Mouse (Mus musculus) limb, embryonic 13.5 days (tissue): ENCODE data around the gene Trmt2b. TPM values are rescaled to one million over a fixed set of nuclear protein-coding genes. Genes with fewer than 3 reads are reported as not detected.

Source experiments
- ATAC-seq: fragments of 200-750 bp; cut with Nextera tagmentation; 2 replicates; pipeline ENCODE4 v1.8.0; 2017; ENCODE audit warnings: low read depth, moderate number of reproducible peaks, moderate TSS enrichment; ENCODE audit not compliant: low FRiP score
- H3K27ac ChIP-seq: fragments of 300-500 bp; sonication (generic); 2 replicates; pipeline ENCODE4 v1.5.1; 2015; ENCODE audit warnings: inconsistent platforms, mild to moderate bottlenecking, moderate library complexity
- H3K27me3 ChIP-seq: fragments of 300-500 bp; sonication (generic); 2 replicates; pipeline ENCODE4 v1.6.1; 2015; ENCODE audit warnings: mild to moderate bottlenecking, inconsistent platforms
- H3K36me3 ChIP-seq: fragments of 300-500 bp; sonication (generic); 2 replicates; pipeline ENCODE4 v1.6.1; 2015; ENCODE audit warnings: inconsistent platforms, mild to moderate bottlenecking, moderate library complexity
- H3K4me1 ChIP-seq: fragments of 300-500 bp; sonication (generic); 2 replicates; pipeline ENCODE4 v1.6.1; 2015; ENCODE audit warnings: inconsistent platforms
- H3K4me2 ChIP-seq: fragments of 300-500 bp; sonication (generic); replicated peaks from 2 replicates; pipeline ENCODE4 v1.6.1; 2015; ENCODE audit warnings: inconsistent platforms, mild to moderate bottlenecking, moderate library complexity
- H3K4me3 ChIP-seq: fragments of 300-500 bp; sonication (generic); 2 replicates; pipeline ENCODE4 v1.5.1; 2015; ENCODE audit warnings: moderate library complexity, mild to moderate bottlenecking, inconsistent platforms
- H3K9ac ChIP-seq: fragments of 300-500 bp; sonication (generic); 2 replicates; pipeline ENCODE4 v1.6.1; 2015; ENCODE audit warnings: mild to moderate bottlenecking, inconsistent platforms
- H3K9me3 ChIP-seq: fragments of 300-500 bp; sonication (generic); 2 replicates; pipeline ENCODE4 v1.6.1; 2016; ENCODE audit warnings: inconsistent platforms
- WGBS: fragments of 180-500 bp; shearing (Covaris S2); methylation state at CpG from one replicate; pipeline ENCODE4 v1.1.7; 2015; 5-methylcytosine and 5-hydroxymethylcytosine counted together
- polyA plus RNA-seq: library from polyadenylated mRNA; unstranded; fragments of >200 nt; fragmentation: Nextera tagmentation; extraction: Ambion mirVana; gene quantifications from 2 replicates; pipeline ENCODE4 v1.2.1, GENCODE M21; 2015

Gene Trmt2b
- polyA plus RNA-seq, 1 experiment from 2014 or later, result 13.5 TPM

GRCm38 (mm10) chrX:134285791-134286190 is 9.0 kb upstream of the Trmt2b start:
- Histone ChIP-seq H3K4me3 (no peak overlapping the region), H3K27me3 (peaks cover 22% of the 10 kb centered on the region; the same call in 1 of the 2 replicates), H3K9ac (no peak overlapping the region), H3K36me3 (no peaks in the 10 kb centered on the region), H3K9me3 (no peaks in the 10 kb centered on the region), H3K4me2 (no peak overlapping the region), H3K4me1 (no peaks in the 10 kb centered on the region), H3K27ac (no peak overlapping the region)
- no peak for ATAC-seq
- 64% methylated on average over 4 of the region's 4 CpGs for WGBS

- Histone ChIP-seq H3K27ac (no peak overlapping the region), H3K9ac (no peak overlapping the region), H3K4me3 (no peak overlapping the region), H3K4me1 (no peaks in the 10 kb centered on the region), H3K36me3 (no peaks in the 10 kb centered on the region), H3K9me3 (no peaks in the 10 kb centered on the region), H3K4me2 (no peak overlapping the region), H3K27me3 (peaks cover 19% of the 10 kb centered on the region; the same call in 1 of the 2 replicates)
- 92% methylated on average over 2 of the region's 2 CpGs for WGBS
- ATAC-seq, result no peak
Measured at GRCm38 (mm10) chrX:134285102-134285501, 8.3 kb upstream of the Trmt2b start.

GRCm38 (mm10) chrX:134280531-134280930 is 3.7 kb upstream of the Trmt2b start:
- WGBS, result 86% methylated on average over 3 of the region's 3 CpGs
- ATAC-seq, result no peak
- no peaks in the 10 kb centered on the region for H3K9me3 ChIP-seq

GRCm38 (mm10) chrX:134275715-134276114 is 1.1 kb downstream of the Trmt2b start:
- Histone ChIP-seq H3K36me3 (no peaks in the 10 kb centered on the region), H3K4me3 (peak overlapping the region; percentile 44), H3K9ac (no peak overlapping the region), H3K27ac (no peak overlapping the region), H3K27me3 (peaks cover 6% of the 10 kb centered on the region; the same call in 1 of the 2 replicates), H3K9me3 (no peaks in the 10 kb centered on the region), H3K4me1 (no peaks in the 10 kb centered on the region), H3K4me2 (peak overlapping the region; percentile 57)
- peak; percentile 43; the same call in 1 of the 2 replicates for ATAC-seq
- WGBS, result 22% methylated on average over 6 of the region's 6 CpGs

More at GRCm38 (mm10) chrX:134280531-134280930, 3.7 kb upstream of the Trmt2b start:
- Histone ChIP-seq H3K27me3 (peaks cover 11% of the 10 kb centered on the region; the same call in 1 of the 2 replicates), H3K9ac (no peak overlapping the region), H3K4me1 (no peaks in the 10 kb centered on the region), H3K36me3 (no peaks in the 10 kb centered on the region), H3K4me2 (no peak overlapping the region), H3K27ac (no peak overlapping the region), H3K4me3 (no peak overlapping the region)

- H3K4me3 ChIP-seq, result no peak overlapping the region
- no peaks in the 10 kb centered on the region for H3K36me3 ChIP-seq
- ATAC-seq, result peak; percentile 28; the same call in 1 of the 2 replicates
- H3K27me3 ChIP-seq, result peaks cover 3% of the 10 kb centered on the region; the same call in 1 of the 2 replicates
- H3K4me2 ChIP-seq, result no peak overlapping the region
- H3K9me3 ChIP-seq, result no peaks in the 10 kb centered on the region
- no peak overlapping the region for H3K9ac ChIP-seq
- 0 out of 2 replicates have a peak, but pooled peaks cover 6% of the 10 kb centered on the region for H3K4me1 ChIP-seq
- 55% methylated on average over 11 of the region's 11 CpGs for WGBS
- H3K27ac ChIP-seq, result no peak overlapping the region
Measured at GRCm38 (mm10) chrX:134262129-134262528, 14.7 kb downstream of the Trmt2b start.

GRCm38 (mm10) chrX:134261191-134261590 is 15.6 kb downstream of the Trmt2b start:
- no peak overlapping the region for H3K9ac ChIP-seq
- H3K4me2 ChIP-seq, result no peak overlapping the region
- 0 out of 2 replicates have a peak, but pooled peaks cover 6% of the 10 kb centered on the region for H3K4me1 ChIP-seq
- peaks cover 3% of the 10 kb centered on the region; the same call in 1 of the 2 replicates for H3K27me3 ChIP-seq
- H3K4me3 ChIP-seq, result no peak overlapping the region
- H3K36me3 ChIP-seq, result no peaks in the 10 kb centered on the region
- H3K9me3 ChIP-seq, result no peaks in the 10 kb centered on the region
- 61% methylated on average over 5 of the region's 5 CpGs for WGBS
- no peak overlapping the region for H3K27ac ChIP-seq
- ATAC-seq, result no peak

GRCm38 (mm10) chrX:134248202-134248601 is 28.6 kb downstream of the Trmt2b start:
- H3K36me3 ChIP-seq, result no peaks in the 10 kb centered on the region
- no peak overlapping the region for H3K27ac ChIP-seq
- no peak overlapping the region for H3K4me2 ChIP-seq
- H3K4me3 ChIP-seq, result no peak overlapping the region
- H3K4me1 ChIP-seq, result no peaks in the 10 kb centered on the region
- ATAC-seq, result no peak
- no peaks in the 10 kb centered on the region for H3K27me3 ChIP-seq
- no peaks in the 10 kb centered on the region for H3K9me3 ChIP-seq
- 70% methylated on average over 2 of the region's 2 CpGs for WGBS
- no peak overlapping the region for H3K9ac ChIP-seq

- ATAC-seq, result no peak
- no peaks in the 10 kb centered on the region for H3K4me1 ChIP-seq
- 89% methylated on average over 10 of the region's 10 CpGs for WGBS
- no peak overlapping the region for H3K4me2 ChIP-seq
- H3K27me3 ChIP-seq, result no peaks in the 10 kb centered on the region
- no peaks in the 10 kb centered on the region for H3K36me3 ChIP-seq
- no peaks in the 10 kb centered on the region for H3K9me3 ChIP-seq
- H3K9ac ChIP-seq, result no peak overlapping the region
- no peak overlapping the region for H3K27ac ChIP-seq
- H3K4me3 ChIP-seq, result no peak overlapping the region
Measured at GRCm38 (mm10) chrX:134245946-134246345, 30.8 kb downstream of the Trmt2b start.

- WGBS, result 90% methylated on average over 10 of the region's 10 CpGs
Measured at GRCm38 (mm10) chrX:134238266-134238665, 38.5 kb downstream of the Trmt2b start.

GRCm38 (mm10) chrX:134233048-134233447 is 43.7 kb downstream of the Trmt2b start:
- no peak for ATAC-seq
- Histone ChIP-seq H3K4me3 (no peak overlapping the region), H3K27me3 (no peaks in the 10 kb centered on the region), H3K4me2 (no peak overlapping the region), H3K9me3 (no peaks in the 10 kb centered on the region), H3K27ac (no peak overlapping the region), H3K36me3 (no peaks in the 10 kb centered on the region), H3K4me1 (no peaks in the 10 kb centered on the region), H3K9ac (no peak overlapping the region)
- 86% methylated on average over 1 of the region's 1 CpGs for WGBS

More at GRCm38 (mm10) chrX:134238266-134238665, 38.5 kb downstream of the Trmt2b start:
- Histone ChIP-seq H3K4me2 (no peak overlapping the region), H3K4me1 (no peaks in the 10 kb centered on the region), H3K27ac (no peak overlapping the region), H3K36me3 (no peaks in the 10 kb centered on the region), H3K27me3 (no peaks in the 10 kb centered on the region), H3K9me3 (no peaks in the 10 kb centered on the region), H3K4me3 (no peak overlapping the region), H3K9ac (no peak overlapping the region)
- ATAC-seq, result no peak

- no peaks in the 10 kb centered on the region for H3K9me3 ChIP-seq
- no peaks in the 10 kb centered on the region for H3K4me1 ChIP-seq
- peaks cover 5% of the 10 kb centered on the region for H3K27me3 ChIP-seq
- WGBS, result 60% methylated on average over 4 of the region's 4 CpGs
- H3K36me3 ChIP-seq, result no peaks in the 10 kb centered on the region
- H3K27ac ChIP-seq, result no peak within 1 kb of the TSS
- no peak within 1 kb of the TSS for H3K4me2 ChIP-seq
- H3K9ac ChIP-seq, result no peak within 1 kb of the TSS
- no peak within 1 kb of the TSS for H3K4me3 ChIP-seq
- no peak for ATAC-seq
Measured at GRCm38 (mm10) chrX:134221856-134222255, 54.9 kb downstream of the Trmt2b start, which contains the start of gene Nox1. Gene Nox1, minus strand, starts transcription at chrX:134221956.

- no peaks in the 10 kb centered on the region for H3K36me3 ChIP-seq
- 72% methylated on average over 3 of the region's 3 CpGs for WGBS
- no peak overlapping the region for H3K4me2 ChIP-seq
- peaks cover 5% of the 10 kb centered on the region for H3K27me3 ChIP-seq
- ATAC-seq, result no peak
- H3K9me3 ChIP-seq, result no peaks in the 10 kb centered on the region
- H3K4me1 ChIP-seq, result no peaks in the 10 kb centered on the region
- H3K27ac ChIP-seq, result no peak overlapping the region
- H3K4me3 ChIP-seq, result no peak overlapping the region
- no peak overlapping the region for H3K9ac ChIP-seq
Measured at GRCm38 (mm10) chrX:134220618-134221017, 56.2 kb downstream of the Trmt2b start.

- no peak overlapping the region for H3K9ac ChIP-seq
- no peaks in the 10 kb centered on the region for H3K9me3 ChIP-seq
- no peak overlapping the region for H3K4me3 ChIP-seq
- no peaks in the 10 kb centered on the region; the same call in 1 of the 2 replicates for H3K27me3 ChIP-seq
- H3K4me2 ChIP-seq, result no peak overlapping the region
- no peak for ATAC-seq
- 74% methylated on average over 4 of the region's 4 CpGs for WGBS
- no peak overlapping the region for H3K27ac ChIP-seq
- H3K36me3 ChIP-seq, result no peaks in the 10 kb centered on the region
- H3K4me1 ChIP-seq, result no peaks in the 10 kb centered on the region
Measured at GRCm38 (mm10) chrX:134218161-134218560, 58.6 kb downstream of the Trmt2b start.
